Mouse (Mus musculus) hindbrain, embryonic 16.5 days (tissue): ENCODE data around the gene Klhl35. TPM values are rescaled to one million over a fixed set of nuclear protein-coding genes. Genes with fewer than 3 reads are reported as not detected.

Experiments
- ATAC-seq: fragments of 200-750 bp; cut with Nextera tagmentation; 2 replicates; pipeline ENCODE4 v1.8.0; 2017; ENCODE audit warnings: moderate TSS enrichment, moderate library complexity
- H3K27ac ChIP-seq: fragments of 300-500 bp; sonication (generic); 2 replicates; pipeline ENCODE4 v1.5.1; 2014; ENCODE audit warnings: low read depth, mild to moderate bottlenecking, control low read depth, low read length, moderate library complexity
- H3K27me3 ChIP-seq: fragments of 300-500 bp; sonication (generic); replicated peaks from 2 replicates; pipeline ENCODE4 v1.6.1; 2014; ENCODE audit warnings: low read length; ENCODE audit not compliant: control insufficient read depth, insufficient read depth
- H3K36me3 ChIP-seq: fragments of 300-500 bp; sonication (generic); 2 replicates; pipeline ENCODE4 v1.6.1; 2014; ENCODE audit warnings: mild to moderate bottlenecking, low read length, moderate library complexity, mixed read lengths; ENCODE audit not compliant: control insufficient read depth, insufficient read depth
- H3K4me1 ChIP-seq: fragments of 300-500 bp; sonication (generic); 2 replicates; pipeline ENCODE4 v1.6.1; 2014; ENCODE audit warnings: low read depth, low read length; ENCODE audit not compliant: control insufficient read depth, insufficient read depth
- H3K4me2 ChIP-seq: fragments of 300-500 bp; sonication (generic); 2 replicates; pipeline ENCODE4 v1.6.1; 2014; ENCODE audit warnings: mild to moderate bottlenecking, low read length, control low read depth, moderate library complexity
- H3K4me3 ChIP-seq: fragments of 300-500 bp; sonication (generic); 2 replicates; pipeline ENCODE4 v1.5.1; 2014; ENCODE audit warnings: mild to moderate bottlenecking, low read length, control low read depth, moderate library complexity
- H3K9ac ChIP-seq: fragments of 300-500 bp; sonication (generic); 2 replicates; pipeline ENCODE4 v1.6.1; 2014; ENCODE audit warnings: low read depth, mild to moderate bottlenecking, control low read depth, low read length, moderate library complexity
- H3K9me3 ChIP-seq: fragments of 300-500 bp; sonication (generic); 2 replicates; pipeline ENCODE4 v1.6.1; 2014; ENCODE audit warnings: mild to moderate bottlenecking, low read length, moderate library complexity; ENCODE audit not compliant: control insufficient read depth
- WGBS: fragments of 180-500 bp; shearing (Covaris S2); extraction: QIAGEN DNeasy Blood & Tissue Kit; methylation state at CpG from one replicate; pipeline ENCODE4 v1.1.7; 2014; 5-methylcytosine and 5-hydroxymethylcytosine counted together
- polyA plus RNA-seq: library from polyadenylated mRNA; unstranded; fragments of >200 nt; fragmentation: Nextera tagmentation; extraction: Ambion mirVana; gene quantifications from 2 replicates; pipeline ENCODE4 v1.2.1, GENCODE M21; 2015

Klhl35 gene
- polyA plus RNA-seq, 1 experiment from 2014 or later = 0.54 TPM

DNA sequence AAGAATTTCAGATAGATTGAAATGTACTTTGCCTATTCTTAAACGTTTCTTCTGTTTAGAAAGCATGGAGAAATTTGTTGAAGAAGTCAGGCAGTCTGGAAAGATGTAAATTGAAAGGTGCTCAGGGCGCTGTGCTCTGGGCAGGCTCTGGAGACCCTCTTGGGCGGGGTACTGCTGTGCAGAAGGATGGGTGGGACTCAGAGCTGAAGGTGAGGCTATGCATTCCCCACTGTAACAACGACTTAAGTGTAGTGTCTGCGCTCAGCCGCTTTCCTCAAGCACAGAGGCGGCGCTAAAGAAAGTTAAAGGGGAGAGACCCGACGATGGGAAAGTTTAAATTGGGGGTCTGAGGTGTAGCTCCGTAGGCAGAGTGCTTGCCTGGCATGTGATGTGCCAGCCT is 35.6 kb upstream of the Klhl35 start:
- no peak for ATAC-seq
- no peaks in the 10 kb centered on the region for H3K27me3 ChIP-seq
- H3K4me3 ChIP-seq = no peak overlapping the region
- H3K9me3 ChIP-seq = no peaks in the 10 kb centered on the region
- no peak overlapping the region for H3K4me2 ChIP-seq
- H3K27ac ChIP-seq = no peak overlapping the region
- 75% methylated on average over 11 of the region's 11 CpGs for WGBS
- H3K36me3 ChIP-seq = no peaks in the 10 kb centered on the region
- no peak overlapping the region for H3K9ac ChIP-seq
- H3K4me1 ChIP-seq = peaks cover 10% of the 10 kb centered on the region

DNA sequence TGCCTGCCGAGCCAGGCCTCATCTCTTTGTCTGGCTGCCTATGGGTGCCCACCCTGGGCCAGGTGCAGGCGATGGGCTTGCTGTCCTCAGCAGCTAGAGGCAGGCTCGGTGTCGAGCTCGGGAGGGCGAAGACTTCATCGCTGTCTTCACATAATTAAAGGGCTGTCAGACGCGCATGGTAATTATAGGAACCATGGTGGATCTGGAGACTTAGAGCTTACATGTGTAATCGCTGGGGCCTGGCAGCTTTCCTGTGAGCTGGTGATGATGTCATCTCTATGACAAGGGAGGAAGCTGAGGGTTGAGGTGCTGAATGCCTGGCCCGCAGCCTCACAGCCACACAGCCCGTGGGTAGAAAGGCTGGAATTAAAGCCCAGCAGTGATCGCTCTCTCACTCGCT is 33.6 kb upstream of the Klhl35 start:
- WGBS = 47% methylated on average over 14 of the region's 14 CpGs
- no peak for ATAC-seq

DNA sequence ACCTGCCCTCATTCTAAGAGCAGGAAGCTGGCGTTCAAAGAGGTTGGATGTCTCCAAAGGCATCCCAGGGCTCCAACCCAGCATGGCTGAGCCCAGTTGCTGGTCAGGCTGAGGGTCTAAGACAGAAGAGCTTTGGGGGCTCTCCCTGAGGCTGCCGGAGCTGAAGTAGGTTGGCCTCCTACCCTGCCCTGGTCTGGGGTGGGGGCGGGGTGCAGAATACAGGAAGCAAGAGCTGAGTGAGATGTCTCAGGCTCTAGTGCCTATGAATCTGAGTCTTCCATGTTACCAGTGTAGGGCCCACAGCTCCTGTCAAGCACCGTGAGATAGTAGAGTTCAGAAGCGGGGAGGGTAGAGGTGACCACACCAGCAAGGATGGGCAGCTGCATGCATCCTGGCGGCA is 32.9 kb upstream of the Klhl35 start:
- Histone ChIP-seq H3K9me3 (no peaks in the 10 kb centered on the region), H3K36me3 (no peaks in the 10 kb centered on the region), H3K4me3 (no peak overlapping the region), H3K27ac (no peak overlapping the region), H3K4me1 (peaks cover 10% of the 10 kb centered on the region), H3K9ac (no peak overlapping the region), H3K4me2 (no peak overlapping the region), H3K27me3 (no peaks in the 10 kb centered on the region)
- 94% methylated on average over 6 of the region's 6 CpGs for WGBS
- no peak for ATAC-seq

More for the DNA sequence above, 33.6 kb upstream of the Klhl35 start:
- H3K36me3 ChIP-seq = no peaks in the 10 kb centered on the region
- H3K9me3 ChIP-seq = no peaks in the 10 kb centered on the region
- peak overlapping the region; percentile 46; the same call in 1 of the 2 replicates for H3K27ac ChIP-seq
- H3K4me1 ChIP-seq = peaks cover 10% of the 10 kb centered on the region
- no peak overlapping the region for H3K4me3 ChIP-seq
- H3K4me2 ChIP-seq = no peak overlapping the region
- H3K27me3 ChIP-seq = no peaks in the 10 kb centered on the region
- H3K9ac ChIP-seq = peak overlapping the region; percentile 33; the same call in 1 of the 2 replicates

DNA sequence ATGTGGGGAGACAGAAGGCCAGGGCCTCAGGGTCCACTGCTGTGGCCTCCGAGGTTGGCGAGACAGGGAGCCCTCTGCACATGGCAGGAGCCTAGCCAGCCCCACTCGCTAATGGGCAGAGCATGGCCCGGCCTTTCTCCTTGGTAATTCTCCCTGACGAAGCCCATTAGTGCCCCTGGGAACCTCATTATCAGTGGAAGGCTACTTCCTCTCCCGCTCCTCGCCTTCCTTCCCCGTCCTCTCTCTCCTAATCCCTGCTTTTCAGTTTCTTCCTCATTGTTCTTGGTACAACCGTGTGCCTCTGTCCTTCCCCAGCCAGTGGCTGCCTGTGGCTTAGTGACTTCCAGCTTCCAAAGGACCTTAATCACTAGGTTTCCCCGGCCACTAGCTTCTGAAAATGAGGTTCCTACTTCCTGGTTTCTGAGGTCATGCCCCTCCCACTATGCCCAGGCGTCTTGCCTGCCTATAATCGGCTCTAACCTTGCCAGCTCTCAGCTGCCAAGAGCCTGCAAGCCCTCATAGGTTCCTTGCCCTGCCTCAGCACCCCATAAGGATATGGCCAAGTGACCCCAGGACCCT is 31.0 kb upstream of the Klhl35 start:
- H3K27ac ChIP-seq = no peak overlapping the region
- no peak for ATAC-seq

DNA sequence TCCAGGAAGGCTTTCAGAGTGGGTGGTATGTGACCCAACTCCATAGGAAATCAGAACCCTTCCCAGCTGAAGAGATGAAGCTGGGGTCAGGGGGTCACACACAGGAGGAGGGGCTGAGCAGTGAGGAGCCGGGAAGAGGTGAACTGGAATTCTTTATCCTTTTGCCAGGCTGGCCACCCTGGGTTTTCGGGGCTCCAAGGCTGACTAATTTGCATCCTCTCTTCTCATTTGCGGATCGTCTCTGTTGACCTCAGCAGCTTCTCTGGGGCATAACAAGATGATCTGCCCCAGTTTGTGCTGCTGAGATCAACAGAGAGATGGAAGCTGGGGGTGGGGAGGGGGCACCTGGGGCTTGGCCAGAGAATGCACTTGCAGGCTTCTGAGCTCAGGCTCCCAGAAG is 29.3 kb upstream of the Klhl35 start:
- H3K4me1 ChIP-seq = peaks cover 11% of the 10 kb centered on the region
- no peak overlapping the region for H3K4me3 ChIP-seq
- 9% methylated on average over 4 of the region's 4 CpGs for WGBS
- no peak for ATAC-seq
- H3K27me3 ChIP-seq = no peaks in the 10 kb centered on the region
- no peaks in the 10 kb centered on the region for H3K9me3 ChIP-seq
- H3K4me2 ChIP-seq = no peak overlapping the region
- H3K9ac ChIP-seq = no peak overlapping the region
- no peak overlapping the region for H3K27ac ChIP-seq
- peaks cover under 1% of the 10 kb centered on the region; the same call in 1 of the 2 replicates for H3K36me3 ChIP-seq

More for the DNA sequence above, 31.0 kb upstream of the Klhl35 start:
- no peaks in the 10 kb centered on the region for H3K27me3 ChIP-seq
- no peak overlapping the region for H3K4me3 ChIP-seq
- 0 out of 2 replicates have a peak overlapping the region, but pooled peaks have one; percentile 13 for H3K9ac ChIP-seq
- H3K4me2 ChIP-seq = no peak overlapping the region
- H3K4me1 ChIP-seq = peaks cover 6% of the 10 kb centered on the region
- 38% methylated on average over 12 of the region's 12 CpGs for WGBS
- no peaks in the 10 kb centered on the region for H3K36me3 ChIP-seq
- no peaks in the 10 kb centered on the region for H3K9me3 ChIP-seq

DNA sequence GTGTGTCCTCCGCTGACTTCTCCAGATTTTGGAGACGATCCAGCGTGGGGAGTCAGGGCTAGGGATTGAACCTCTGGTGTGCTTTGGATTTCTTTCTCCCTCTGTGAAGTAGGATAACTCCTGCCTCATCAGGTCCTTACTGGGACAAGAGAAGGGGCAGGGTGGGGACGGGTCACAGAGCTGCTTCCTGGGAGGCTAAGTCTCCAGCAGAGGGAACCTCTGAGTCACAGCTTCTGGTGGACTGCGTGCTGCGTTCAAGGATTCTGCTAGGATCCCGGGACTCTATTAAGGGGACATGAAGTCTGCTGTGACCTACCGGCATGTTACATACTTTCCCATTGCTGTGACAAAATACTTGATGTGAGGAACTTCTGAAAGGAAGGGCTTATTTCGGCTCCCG is 26.9 kb upstream of the Klhl35 start:
- ATAC-seq = no peak
- Histone ChIP-seq H3K9me3 (no peaks in the 10 kb centered on the region), H3K27me3 (no peaks in the 10 kb centered on the region), H3K36me3 (peaks cover 4% of the 10 kb centered on the region; the same call in 1 of the 2 replicates), H3K4me2 (no peak overlapping the region), H3K4me3 (no peak overlapping the region), H3K9ac (no peak overlapping the region), H3K27ac (no peak overlapping the region), H3K4me1 (peaks cover 8% of the 10 kb centered on the region)
- WGBS = 72% methylated on average over 10 of the region's 10 CpGs

DNA sequence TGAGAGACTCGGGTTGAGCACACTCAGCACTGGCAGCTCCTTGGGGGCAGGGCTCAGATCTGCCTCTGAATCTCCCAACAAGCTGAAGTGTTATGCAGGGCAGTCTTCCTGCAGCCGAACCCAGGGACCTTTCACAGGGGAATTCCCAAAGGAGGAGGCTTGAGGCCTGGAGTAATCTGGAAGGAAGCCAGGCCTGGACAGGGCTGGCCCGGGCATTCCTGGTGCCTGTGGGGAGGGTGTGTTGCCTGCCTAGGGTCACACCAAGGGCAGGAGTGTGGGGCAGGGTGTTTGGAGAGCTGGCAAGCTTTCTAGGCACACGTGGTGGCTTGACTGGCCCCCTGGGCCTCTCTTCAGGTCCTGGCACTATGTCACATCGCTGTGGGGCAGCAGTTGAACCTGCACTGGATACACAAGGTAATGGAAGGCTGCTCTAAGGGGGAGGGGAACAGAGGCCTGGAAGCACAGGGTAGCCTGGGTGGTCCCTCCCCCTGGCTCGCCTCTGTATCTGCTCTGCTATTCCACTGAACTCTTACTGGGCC is 24.2 kb upstream of the Klhl35 start:
- peaks cover 4% of the 10 kb centered on the region; the same call in 1 of the 2 replicates for H3K36me3 ChIP-seq
- H3K27ac ChIP-seq = no peak overlapping the region
- ATAC-seq = peak; percentile 46
- no peak overlapping the region for H3K4me2 ChIP-seq
- no peaks in the 10 kb centered on the region for H3K9me3 ChIP-seq
- no peaks in the 10 kb centered on the region for H3K27me3 ChIP-seq
- peaks cover 8% of the 10 kb centered on the region for H3K4me1 ChIP-seq
- peak overlapping the region; percentile 40; the same call in 1 of the 2 replicates for H3K9ac ChIP-seq
- H3K4me3 ChIP-seq = no peak overlapping the region
- 19% methylated on average over 6 of the region's 6 CpGs for WGBS

DNA sequence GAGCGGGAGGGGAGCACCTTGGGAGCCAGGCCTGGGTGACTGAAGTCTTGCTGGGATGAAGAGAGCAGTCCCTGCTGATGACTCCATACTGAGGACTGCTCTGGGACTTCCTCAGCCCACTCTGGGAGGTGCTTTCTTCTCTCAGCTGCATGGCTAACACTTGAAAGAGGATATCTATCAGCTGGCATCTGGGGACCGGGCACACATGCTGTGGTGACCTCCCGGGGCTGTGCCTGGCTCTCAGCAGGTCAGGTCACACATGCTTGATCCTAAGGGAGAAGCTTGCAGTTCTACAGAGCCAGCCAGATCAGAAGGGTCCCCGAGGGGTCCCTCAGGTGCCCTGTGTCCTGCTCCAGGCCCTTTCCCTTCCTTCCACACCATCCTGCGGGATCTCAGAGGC is 22.6 kb upstream of the Klhl35 start:
- 60% methylated on average over 5 of the region's 5 CpGs for WGBS
- Histone ChIP-seq H3K9ac (no peak overlapping the region), H3K9me3 (no peaks in the 10 kb centered on the region), H3K27ac (no peak overlapping the region), H3K4me2 (no peak overlapping the region), H3K36me3 (peaks cover 4% of the 10 kb centered on the region; the same call in 1 of the 2 replicates), H3K4me1 (peaks cover 8% of the 10 kb centered on the region), H3K27me3 (no peaks in the 10 kb centered on the region), H3K4me3 (no peak overlapping the region)
- ATAC-seq = no peak

DNA sequence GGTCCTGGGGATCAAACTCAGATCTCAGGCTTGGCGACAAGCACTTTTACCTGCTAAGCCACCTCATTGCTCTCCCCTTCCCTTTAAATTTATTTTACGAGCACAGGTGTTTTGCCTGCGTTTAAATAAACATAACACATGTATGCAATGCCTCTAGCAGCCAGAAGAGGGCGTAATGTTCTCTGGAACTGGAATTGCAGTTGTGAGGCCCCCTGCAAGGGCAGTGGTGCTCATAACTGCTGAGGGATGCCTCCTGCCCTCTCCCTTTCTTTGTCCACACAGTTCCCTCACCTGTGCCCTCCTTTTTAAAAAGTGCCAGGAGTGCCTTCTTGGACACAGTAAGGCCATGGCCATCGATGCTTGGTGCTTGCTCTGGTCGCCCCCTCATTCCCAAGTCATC is 21.8 kb upstream of the Klhl35 start:
- Histone ChIP-seq H3K9ac (no peak overlapping the region), H3K4me1 (peaks cover 12% of the 10 kb centered on the region), H3K4me2 (no peak overlapping the region), H3K9me3 (no peaks in the 10 kb centered on the region), H3K4me3 (no peak overlapping the region), H3K27me3 (no peaks in the 10 kb centered on the region), H3K27ac (no peak overlapping the region), H3K36me3 (peaks cover 4% of the 10 kb centered on the region; the same call in 1 of the 2 replicates)
- WGBS = 71% methylated on average over 6 of the region's 6 CpGs
- no peak for ATAC-seq
